Mouse (Mus musculus) liver, postnatal 0 days (tissue): ENCODE results near the gene Nr4a3.

ENCODE experiments used
- CTCF ChIP-seq: sonication (generic); IDR thresholded peaks from 2 replicates; pipeline ENCODE4 v1.5.1; 2016; ENCODE audit warnings: antibody characterized with exemption, low read depth
- EP300 ChIP-seq: IDR thresholded peaks from 2 replicates; pipeline ENCODE4 v1.6.1; 2016; ENCODE audit warnings: antibody characterized with exemption, low read depth, mild to moderate bottlenecking

- TF ChIP-seq CTCF (no peak), EP300 (no peak)
Measured at GRCm38 (mm10) chr4:48073325-48073724, 28.4 kb downstream of the Nr4a3 start.
